Mouse (Mus musculus): ENCODE results near the gene Dmrt3. TPM values are rescaled to one million over a fixed set of nuclear protein-coding genes. Genes with fewer than 3 reads are reported as not detected.

The Dmrt3 gene
- under 1 TPM; 0.18 to 0.20 TPM for total RNA-seq (2021)

DNA sequence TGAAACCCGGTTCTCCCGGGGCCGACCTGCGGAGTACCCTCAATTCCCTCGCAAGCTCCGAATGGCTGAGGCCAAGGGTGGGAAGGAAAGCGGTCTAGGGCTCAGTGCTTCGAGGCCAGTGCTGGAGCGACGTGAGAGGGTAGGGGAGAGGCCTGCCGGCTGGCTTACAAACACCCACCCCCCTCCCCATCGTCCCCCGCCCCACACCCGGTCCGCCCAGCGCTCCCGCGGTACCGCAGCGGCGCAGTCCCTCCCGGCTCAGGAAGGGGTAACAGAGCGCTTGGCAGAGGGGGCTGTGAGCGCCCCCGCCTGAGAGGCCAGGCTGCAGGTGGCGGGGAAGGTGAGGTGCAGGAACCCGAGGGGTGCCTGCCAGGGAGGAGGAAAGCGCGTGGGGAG lies at the start of gene Dmrt3:
Dmrt3 (plus strand) TSS at position 287 of the 396 bp plus-strand sequence.
- DNase-seq, result no peak
- intact Hi-C loops (cut with DNase I), result no loop called here

DNA sequence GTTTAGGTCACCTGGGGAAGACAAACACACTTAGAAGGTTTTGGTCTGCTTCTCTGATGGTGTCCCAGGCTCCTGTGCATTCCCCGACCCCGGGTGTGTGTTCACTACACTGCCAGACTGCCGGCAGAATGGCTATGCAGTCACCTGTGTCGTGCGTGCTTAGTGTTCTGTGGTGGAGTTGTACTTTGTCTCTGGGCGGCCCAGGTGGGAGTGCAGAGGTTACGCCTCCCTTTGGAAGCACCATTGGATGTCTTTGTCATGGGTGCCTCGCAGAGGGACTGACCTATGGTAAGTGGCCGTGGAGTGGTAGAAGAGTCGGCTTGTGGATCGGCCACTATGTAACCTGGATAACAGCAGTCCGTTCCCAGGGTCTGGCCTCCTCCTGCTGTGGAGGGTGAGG lies 45.7 kb upstream of the Dmrt3 start:
- intact Hi-C loops (cut with DNase I), result no loop called here

DNA sequence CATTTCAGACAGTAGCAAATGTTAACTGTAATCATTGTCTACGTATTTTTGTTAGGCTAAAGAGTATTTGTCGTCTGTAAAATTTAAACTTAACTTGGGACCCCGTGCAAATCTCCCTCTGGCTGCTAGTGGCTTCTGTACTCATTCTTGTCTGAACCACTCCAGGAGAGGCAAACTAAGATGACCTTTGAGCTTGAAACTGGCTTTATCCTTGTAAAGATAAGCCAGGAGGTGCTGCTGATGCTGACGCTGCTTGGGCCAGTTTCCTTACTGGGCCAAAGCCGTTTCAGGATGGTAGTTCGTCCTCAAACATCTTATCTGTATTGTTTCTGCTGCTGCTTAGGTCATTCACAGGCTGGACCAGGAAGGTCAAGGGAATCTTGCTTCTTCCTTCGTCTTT lies 40.3 kb upstream of the Dmrt3 start:
- DNase-seq, result no peak
- intact Hi-C loops (cut with DNase I), result no loop called here

More for the DNA sequence above, 45.7 kb upstream of the Dmrt3 start:
- no peak for DNase-seq

DNA sequence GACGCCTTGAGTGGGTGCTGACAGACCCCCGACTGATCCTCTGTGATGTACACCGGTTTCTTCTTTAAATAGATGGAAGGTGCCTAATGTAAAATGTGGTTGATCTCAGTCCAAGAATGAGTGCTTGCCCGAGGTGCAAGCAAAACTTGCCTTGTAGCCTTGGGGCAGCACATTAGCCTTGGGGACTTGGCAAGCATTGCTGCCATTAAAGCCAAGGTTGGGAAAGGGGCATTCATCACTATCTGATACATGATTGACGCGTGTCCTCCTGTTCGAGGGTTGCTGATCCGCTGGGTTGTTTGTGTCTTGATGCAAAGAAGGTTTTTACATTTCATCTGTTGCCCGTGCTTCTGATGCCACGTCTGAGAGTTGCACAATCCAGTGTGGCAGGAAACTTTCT lies 35.7 kb upstream of the Dmrt3 start:
- no peak for DNase-seq
- intact Hi-C loops (cut with DNase I), result no loop called here

DNA sequence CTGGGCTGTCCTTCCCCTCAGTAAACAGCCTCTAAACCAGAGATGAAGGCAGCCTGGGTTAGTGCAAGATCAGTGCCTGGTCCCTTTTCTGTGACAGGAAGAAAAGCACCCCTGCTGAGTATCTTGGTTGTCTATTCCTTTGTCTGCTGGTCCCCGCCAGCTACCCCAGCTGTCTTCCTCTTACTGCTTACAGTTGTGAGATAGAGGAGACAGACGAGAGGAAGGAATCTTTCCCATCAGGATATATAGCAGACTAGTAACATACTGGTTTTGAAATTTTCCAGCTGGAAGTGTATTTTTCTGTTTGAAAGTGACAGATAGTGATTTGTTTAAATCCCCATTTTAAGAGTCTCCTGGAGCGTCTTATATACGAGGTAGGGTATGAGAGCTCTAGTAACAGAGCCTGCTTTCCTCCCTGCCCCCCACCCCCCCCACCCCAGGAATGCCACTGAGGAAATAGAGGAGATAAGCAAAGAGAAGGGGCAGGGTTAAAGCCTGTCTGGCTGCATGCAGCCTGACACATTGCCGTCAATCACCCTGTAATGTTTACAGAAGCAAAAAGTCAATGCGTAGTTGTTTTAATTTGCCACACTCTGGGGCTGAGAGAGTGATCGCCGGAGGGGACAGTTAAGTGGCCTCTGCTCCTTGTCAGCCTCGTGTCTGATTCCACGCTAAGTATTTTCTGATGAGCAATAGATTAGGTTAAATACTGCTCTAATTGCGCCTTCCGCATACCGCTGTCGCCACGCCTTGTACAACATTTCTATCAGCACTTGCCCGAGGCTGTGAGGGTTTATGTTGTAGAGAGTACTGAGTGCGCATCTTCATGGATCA lies 34.9 kb upstream of the Dmrt3 start:
- intact Hi-C loops (cut with DNase I), result no loop called here

DNA sequence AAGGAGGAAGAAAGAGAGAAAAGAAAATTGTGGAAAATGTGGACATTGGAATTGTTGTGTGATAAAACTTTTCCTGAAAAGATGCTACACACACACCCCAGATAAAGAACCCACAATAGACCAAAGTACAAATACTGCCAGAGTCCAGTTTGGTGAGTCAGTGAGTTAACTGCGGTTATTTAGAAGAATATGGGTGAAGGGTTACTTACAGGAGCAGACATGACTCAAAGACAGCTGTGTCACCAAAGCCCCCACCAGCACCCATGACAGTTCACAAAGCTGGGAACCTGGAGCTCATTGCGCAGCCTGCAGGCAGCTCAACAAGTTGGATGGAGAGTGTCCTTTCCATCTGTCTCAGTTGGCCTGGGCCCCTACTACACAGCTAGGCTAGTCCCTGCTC lies 31.7 kb upstream of the Dmrt3 start:
- no peak for DNase-seq
- intact Hi-C loops (cut with DNase I), result no loop called here

More for the DNA sequence above, 34.9 kb upstream of the Dmrt3 start:
- DNase-seq, result no peak

DNA sequence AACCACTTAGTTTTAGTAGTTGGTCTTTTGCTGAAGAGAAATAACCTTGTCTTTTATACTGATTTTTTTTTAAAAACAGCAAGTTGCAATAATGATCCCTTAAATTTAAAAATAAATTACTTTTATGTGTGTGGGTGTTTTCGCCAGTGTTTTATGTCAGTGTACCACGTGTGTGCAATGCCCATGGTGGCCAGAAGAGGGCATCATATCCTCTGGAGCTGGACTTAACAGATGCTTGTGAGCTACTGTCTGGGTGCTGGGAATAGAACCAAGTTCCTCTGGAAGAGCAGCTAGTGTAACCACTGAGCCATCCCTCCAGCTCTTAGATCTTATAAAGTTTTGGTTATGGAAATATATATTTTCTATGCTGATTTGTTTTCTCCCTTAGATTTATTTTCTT lies 30.7 kb upstream of the Dmrt3 start:
- intact Hi-C loops (cut with DNase I), result no loop called here

DNA sequence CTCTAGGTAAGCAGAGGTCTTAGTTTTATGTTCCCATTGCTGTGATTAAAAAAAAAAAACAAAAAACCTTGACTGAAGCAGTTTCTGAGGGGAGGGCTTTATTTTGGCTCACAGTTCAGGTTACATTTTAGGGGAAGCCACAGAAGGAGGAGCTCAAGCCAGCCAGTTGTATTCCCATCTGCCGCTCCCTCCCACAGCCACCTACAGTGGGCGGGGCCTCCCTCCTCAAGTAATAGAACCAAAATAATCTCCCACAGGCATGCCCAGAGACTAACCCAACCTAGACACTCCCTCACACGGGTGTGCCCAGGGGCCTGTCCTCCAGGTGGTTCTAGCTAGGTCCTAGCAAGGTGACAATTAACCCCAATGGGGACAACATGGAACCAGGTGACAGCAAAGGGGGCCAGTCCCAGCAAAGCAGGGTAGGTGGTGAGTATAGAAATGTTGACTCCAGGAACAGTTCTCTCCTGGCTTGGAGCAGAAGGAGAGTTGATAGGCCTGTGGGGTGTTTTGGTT lies 12.3 kb upstream of the Dmrt3 start:
- DNase-seq, result no peak
- intact Hi-C loops (cut with DNase I), result no loop called here

More for the DNA sequence above, 30.7 kb upstream of the Dmrt3 start:
- no peak for DNase-seq

DNA sequence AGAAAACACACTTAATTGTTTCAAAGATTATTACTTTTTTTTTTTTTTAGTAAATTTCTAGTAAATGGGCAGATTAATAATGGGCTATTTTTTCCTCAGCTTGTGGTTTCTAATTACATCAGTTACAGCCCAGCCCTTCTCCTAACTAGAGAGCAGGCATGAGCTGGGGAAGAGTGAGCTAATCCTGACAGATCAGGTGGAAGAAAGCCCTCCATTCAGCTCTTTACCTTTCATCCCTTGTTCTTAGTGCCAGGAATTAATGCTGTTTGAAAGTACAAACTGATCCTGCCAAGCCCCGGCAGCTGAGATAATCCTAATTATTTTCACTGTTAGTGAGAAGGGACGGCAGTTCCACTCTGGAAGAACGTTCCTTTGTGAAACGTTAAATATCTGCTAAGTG lies 11.5 kb upstream of the Dmrt3 start:
- DNase-seq, result no peak
- intact Hi-C loops (cut with DNase I), result no loop called here

DNA sequence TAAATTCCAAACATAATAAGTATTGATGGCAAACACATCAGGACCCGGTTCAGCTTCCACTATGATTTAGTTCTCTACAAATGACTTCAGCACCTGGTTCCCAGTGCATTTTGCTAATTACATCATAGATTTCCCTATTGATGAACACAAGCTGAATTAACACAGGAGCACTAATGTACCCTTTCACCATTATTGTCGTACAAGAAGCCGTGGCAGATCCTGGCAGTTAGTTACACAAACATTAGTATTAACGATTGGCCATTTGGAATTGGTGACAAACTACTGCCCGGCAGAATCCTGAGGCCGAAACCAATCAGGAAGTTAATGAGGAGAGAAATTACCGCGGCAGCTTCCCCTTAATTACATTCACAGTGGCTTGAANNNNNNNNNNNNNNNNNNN lies 8.1 kb upstream of the Dmrt3 start:
- intact Hi-C loops (cut with DNase I), result no loop called here
- no peak for DNase-seq

DNA sequence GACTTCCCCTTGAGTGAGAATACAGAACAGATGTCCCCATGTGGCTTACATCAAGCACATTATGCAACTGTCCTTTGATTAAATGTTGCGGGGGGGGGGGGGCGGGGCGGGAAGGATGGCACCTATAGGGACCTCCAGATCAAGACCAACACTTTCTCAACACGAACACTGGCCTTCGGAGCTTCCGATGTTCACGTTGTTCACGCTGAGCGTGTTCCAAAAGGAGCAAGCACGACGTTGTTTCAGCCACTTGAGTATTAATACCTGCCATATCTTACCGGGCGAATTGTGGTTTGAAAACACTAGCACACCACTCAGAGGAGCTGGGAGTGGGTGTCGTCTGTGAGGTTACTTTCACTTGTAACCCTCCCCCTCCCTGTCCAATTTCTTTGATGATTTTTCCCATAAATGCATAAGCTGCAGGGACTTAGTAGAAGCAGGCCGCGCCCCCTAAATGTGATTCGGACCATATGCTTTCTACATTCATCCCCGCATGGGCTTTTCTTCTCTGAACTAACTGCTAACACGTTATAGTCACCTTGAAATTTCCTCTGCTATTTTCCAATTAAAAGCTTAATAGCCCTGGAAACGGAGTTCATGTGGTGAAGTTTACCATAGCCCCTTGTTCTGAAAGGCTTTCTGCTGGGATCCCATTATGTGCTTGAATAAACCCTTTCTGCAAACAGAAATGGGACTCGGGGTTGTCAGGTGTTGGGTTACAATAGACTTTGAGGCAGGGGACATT lies 2.5 kb upstream of the Dmrt3 start:
- DNase-seq, result no peak

DNA sequence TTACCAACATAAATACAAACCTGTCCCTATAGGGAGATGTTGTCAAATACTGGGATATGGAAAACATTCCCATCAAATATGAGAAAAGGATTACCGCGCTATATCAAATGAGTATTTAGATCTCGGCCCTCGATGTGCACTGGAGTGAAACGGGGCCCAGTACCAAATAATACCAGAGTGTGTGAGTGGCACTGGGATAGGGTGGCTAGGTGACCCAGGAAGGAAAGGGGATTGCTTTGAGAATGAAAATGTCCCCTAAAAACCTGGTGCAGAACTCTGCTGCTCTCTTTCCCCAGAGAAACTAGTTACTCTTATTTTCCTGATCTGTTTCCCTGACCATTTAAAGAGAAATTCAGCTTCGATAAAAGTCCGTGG lies 1.9 kb upstream of the Dmrt3 start:
- DNase-seq, result no peak
- intact Hi-C loops (cut with DNase I), result no loop called here

More for the DNA sequence above, 2.5 kb upstream of the Dmrt3 start:
- intact Hi-C loops (cut with DNase I), result no loop called here

DNA sequence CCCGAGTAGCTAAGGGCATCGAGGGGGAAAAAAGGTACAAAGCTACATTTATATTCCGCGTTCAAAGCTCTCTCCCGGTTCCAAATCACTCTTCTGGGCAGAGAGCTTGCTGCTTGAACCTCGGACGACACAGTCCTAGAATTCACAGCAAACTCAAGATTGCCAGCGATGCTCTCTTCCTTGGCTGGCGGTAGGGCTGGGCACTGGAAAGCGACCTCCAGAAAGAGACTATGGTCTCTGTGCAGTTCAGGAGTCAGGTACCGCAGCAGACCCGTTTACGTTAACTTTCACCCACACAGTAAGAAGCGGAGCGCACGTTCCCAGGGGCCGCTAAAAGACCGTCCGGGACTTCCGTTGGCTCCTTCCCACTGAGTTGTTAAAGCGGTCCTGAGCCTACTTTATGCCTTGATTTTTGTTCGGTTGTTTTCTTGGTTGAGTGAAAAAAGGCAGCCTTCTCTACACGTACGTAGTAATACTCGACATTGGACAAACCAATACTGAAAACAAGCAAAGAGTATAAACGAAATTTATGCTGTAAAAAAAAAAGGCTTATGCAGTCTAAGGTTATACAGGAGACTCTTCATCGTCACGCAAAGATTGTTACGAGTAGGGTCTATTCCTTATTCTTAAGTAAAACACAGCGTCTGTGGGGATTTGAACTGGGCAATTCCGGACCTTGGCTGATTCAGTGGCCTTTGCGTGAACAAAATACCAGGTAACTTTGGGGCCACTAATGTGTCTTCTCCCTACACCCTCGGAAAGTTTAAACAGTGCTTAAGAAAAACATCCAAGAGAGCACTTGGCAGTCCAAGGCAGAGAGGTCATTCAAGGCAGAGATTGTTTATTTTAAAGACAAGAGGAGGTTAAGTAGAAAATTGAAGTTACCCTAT lies 895 bp upstream of the Dmrt3 start:
- DNase-seq, result no peak
- intact Hi-C loops (cut with DNase I), result no loop called here

DNA sequence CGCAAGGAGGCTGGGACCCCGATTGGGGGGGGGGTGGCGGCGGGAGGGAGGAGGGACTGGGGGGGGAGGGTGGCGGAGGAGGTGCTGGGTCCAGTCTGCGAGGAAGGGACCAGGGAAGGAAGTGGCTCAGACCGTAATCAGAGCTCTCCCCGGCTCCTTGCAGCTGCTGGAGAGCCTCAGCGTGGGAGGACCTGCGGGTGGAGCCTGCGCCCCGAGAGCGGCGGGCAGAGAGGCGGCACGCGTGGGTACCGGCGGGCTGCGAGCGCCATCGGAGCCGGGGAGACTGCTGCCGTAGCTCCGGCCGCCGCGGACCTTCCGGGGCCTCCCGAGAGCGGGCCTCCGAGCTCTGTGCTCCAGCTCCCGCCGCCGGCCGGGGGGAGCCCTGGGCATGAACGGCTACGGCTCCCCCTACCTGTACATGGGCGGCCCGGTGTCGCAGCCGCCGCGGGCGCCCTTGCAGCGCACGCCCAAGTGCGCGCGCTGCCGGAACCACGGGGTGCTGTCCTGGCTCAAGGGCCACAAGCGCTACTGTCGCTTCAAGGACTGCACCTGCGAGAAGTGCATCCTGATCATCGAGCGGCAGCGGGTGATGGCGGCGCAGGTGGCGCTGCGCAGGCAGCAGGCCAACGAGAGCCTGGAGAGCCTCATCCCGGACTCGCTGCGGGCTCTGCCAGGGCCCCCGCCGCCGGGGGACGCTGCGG lies 460 bp downstream of the Dmrt3 start:
- DNase-seq, result no peak

DNA sequence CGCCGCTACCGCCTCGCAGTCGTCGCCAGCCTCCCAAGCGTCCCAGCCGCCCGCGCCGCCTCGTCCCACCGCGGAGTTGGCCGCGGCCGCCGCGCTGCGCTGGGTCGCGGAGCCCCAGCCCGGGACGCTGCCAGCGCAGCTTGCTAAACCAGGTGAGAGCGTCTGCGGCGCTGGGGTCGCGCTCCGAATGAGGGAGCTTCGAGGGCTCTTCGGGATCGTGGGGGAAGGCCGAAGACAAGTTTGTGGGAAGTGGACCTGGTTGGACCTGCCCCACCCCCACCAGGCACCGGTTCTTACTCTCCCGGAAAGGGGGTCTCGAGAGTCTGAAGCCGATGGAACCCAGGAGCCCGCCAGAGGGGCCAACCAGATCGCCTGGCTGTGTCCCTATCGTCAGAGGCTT lies 1.0 kb downstream of the Dmrt3 start:
- intact Hi-C loops (cut with DNase I), result no loop called here

More for the DNA sequence above, 460 bp downstream of the Dmrt3 start:
- intact Hi-C loops (cut with DNase I), result no loop called here

DNA sequence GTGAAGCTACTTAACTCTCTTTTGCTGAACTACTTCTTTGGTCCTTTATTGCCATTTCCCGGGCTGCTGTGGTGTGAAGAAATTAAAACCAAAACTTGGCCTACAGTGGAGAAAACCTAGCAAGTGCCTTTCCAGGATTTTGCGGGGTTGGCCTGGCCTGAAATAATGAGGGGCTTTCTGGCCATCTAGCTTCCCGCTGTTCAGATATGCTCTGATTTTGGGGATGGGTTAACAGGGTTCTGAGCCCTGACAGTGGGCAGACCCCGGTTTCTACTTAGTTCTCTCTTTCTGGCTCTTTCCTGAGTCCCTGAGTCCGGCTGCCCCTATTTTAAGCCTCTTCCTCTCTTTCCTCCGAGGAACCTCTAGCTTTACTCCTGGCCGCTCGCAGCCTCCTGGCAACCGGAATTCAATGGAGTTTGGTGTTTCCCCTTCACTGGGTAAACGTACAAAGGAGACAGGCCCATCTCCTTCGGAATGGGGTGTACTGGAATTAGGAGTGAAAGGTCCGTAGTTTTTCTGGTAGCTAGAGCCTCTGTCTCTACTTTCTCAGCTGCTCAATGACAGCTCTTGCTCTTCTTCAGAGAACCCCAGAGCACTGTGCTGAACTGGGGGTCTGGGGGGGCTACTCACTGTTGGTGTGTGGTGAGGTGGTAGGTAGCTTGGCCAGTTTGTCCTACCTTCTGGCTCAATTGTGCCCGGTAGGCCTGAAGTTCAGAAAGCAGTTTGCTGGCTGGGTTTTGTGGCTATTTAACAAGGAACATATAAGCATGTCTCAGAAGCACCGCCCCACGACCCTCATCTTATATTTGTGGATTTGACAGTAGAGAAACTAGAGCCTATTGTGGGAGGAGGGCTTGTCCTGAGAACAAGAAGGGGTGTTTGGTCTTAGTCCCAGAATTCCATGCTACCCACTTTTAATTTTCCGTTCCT lies 2.0 kb downstream of the Dmrt3 start:
- intact Hi-C loops (cut with DNase I), result no loop called here
- DNase-seq, result no peak

More for the DNA sequence above, 1.0 kb downstream of the Dmrt3 start:
- no peak for DNase-seq

DNA sequence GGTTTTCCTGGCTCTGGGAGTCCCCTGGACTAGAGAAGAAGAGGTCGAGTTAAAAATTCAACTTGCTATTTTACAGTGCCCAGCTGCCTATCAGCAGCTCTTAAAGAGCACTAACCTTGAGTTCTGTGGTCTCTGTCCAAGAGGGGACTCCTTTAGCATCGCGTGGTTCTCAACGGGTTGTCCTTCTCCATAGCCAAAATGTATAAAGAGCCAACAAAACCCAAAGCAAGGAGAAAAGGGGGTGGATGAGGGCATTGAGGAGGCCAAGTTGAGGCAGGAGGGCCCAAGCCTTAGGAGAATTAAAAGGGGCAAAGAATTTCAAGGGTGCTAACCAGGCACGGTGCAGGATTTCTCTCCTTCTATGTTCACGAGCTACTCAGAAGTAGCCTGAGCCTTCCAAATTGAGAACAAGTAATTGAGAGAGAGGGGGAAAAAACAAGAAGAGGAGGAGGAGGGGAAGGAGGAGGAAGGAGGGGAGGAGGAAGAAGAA lies 2.8 kb downstream of the Dmrt3 start:
- intact Hi-C loops (cut with DNase I), result no loop called here
- DNase-seq, result no peak

DNA sequence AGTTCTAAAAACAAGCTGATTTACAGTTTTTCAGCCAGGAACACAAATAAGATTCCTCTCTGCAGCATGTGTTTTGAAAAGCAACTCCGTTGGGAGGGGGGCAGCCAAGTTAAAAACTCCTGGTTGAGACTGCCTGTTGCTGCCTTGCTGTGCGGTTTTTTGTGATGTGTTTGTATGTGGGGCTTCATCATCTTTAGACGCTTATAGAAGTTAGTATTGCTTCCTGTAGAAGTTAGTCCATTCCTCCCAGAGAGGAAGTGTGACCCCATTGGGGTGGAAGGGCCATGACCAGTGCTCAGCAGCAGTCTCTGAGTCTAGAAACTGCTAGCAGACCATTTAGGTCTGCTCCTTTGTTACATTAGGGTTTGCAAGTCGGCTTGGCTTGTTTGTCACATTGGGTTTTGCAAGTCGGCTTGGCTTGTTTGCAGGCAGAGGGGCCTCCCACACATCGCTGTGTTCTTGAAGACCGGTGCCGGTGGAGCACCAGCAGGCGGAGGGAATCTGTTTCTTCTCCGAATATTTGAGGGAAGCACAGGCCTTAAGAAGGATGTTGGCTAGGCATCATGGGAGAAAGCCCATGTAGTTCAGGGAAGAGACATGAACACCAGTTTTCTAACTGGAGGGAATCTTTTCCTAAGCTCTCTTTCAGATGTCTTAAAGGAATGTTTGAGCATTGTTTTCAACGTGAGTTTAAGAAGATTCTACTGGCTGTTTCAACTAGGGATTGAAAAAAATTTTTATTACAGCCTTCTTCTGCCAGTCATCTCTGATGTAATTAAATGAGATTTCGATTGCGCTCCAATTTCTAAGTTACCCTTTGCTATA lies 3.6 kb downstream of the Dmrt3 start:
- no peak for DNase-seq
- intact Hi-C loops (cut with DNase I), result no loop called here

Data from left cerebral cortex, postnatal 4 days (tissue).